Mouse (Mus musculus) testis, adult 2 months (tissue): Measurements from ENCODE around the gene Snx32.

ENCODE experiments used
- CTCF ChIP-seq: fragments of 200-500 bp; IDR thresholded peaks from 2 replicates; pipeline ENCODE4 v1.5.1; 2012; ENCODE audit warnings: low read depth, mild to moderate bottlenecking, inconsistent platforms, low read length, moderate library complexity; ENCODE audit not compliant: control insufficient read depth, insufficient read depth, insufficient replicate concordance
- POLR2A ChIP-seq: fragments of 200-500 bp; IDR thresholded peaks from 2 replicates; pipeline ENCODE4 v1.6.1; 2012; ENCODE audit warnings: low read depth, mild to moderate bottlenecking, inconsistent platforms, low read length, moderate library complexity; ENCODE audit not compliant: control insufficient read depth

- TF ChIP-seq CTCF, result no peak
- no peak for TF ChIP-seq POLR2A
Measured at GRCm38 (mm10) chr19:5515840-5516777, 5.8 kb upstream of the Snx32 start.
